Mouse (Mus musculus) brain, embryonic 18.5 days (tissue): Measurements from ENCODE around the gene Lep.

ENCODE experiments used
- DNase-seq: peaks from one replicate; pipeline ENCODE4 v3.0.0-alpha.2; 2012; ENCODE audit warnings: low read depth, low spot score

Gene Lep

DNA sequence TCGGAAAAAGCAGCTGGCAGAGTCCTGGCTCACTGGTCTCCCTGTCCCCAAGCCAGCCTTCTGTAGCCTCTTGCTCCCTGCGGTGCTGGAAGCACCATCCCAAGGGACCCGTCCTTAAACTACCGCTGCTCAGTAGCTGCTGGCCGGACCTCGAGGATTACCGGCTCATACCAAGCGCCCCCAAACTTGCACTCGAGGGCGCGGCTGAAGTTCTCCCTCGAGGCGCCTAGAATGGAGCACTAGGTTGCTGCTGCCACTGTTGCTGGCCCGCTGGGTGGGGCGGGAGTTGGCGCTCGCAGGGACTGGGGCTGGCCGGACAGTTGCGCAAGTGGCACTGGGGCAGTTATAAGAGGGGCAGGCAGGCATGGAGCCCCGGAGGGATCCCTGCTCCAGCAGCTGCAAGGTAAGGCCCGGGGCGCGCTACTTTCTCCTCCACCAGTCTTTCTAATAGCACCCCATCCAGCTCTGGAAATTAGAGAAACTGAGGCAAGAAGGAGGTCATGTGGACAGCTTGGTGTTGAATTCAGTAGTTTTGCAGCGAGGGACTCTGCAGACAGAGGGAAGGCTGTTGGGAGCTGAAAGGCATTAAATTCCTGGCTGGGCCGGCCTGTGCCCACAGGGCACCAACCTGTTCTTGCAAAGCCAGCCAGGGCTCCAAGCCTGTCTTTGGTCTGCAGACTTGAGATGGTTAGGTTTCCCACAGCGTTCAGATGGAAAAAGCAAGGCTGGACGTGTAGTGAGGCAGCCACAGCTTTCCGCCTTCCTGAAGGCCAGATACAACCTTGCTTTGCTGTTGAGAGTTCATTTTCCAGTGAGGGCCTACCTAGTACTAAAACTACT, at the start of gene Lep:
Gene Lep, plus strand, starts transcription at position 375 of the 840 bp plus-strand sequence.
- no peak for DNase-seq

DNA sequence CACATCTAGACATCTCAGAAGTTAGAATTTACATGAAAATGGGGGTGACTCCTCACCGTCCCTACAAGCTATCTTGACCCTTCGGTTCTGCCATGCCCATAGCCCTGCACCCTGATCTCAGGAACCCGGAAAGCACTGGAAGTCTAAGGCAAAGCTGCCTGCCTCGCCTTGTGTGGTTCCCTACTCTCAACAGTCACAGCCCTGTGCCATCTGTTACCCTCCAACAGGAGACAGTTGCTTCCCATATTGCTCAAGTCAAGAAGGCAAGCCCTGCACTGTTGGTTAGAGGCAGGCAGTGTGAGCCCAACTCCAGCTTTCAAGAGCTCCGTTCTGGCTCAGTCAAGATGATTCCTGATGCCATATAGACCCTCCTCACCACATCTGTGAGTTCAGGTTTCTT, 48.4 kb upstream of the Lep start:
- DNase-seq: no peak

DNA sequence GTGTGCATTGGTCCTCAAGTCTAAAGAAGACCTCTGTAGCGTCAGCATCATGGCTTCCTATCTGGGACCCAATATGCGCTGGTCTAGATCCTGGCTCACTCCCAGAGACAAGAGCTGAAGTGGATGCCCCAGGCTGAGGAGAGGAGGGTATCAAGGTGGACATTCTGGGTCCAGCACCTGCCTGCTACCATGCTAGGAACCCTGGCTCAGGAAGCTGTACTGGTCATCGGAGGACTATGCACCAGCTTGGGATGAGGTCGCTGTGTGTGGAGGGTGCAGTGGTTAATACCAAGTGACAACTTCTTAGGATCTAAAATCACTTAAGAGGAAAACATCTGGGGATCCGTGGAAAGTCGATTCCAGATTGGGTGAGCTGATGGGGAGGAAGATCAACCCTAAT, 46.8 kb upstream of the Lep start:
- DNase-seq: no peak

DNA sequence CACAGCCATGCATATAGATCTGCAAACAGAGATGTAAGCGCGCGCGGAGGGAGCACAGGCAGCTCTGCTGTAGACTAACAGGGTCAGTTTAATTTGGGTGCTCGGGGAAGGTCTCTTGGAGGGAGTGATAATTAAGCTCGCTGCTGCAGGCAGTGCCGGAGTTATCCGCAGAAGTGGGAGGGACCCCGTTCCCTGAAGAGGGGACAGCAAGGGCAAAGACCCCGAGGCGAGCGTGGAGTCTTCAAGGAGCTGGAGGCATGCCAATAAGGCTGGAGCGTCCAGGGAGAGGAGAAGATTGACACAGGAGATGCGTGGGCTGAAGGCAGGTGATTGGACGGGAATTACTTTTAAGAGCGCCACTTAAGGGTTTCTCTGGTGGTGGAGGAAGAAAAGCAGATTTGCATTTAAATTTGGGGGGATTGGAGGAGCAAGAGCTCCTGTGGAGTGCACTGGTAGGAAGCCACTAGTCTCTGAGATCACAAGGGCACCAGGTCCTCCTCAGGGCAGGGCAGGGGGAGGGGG, 43.1 kb upstream of the Lep start:
- DNase-seq: no peak

DNA sequence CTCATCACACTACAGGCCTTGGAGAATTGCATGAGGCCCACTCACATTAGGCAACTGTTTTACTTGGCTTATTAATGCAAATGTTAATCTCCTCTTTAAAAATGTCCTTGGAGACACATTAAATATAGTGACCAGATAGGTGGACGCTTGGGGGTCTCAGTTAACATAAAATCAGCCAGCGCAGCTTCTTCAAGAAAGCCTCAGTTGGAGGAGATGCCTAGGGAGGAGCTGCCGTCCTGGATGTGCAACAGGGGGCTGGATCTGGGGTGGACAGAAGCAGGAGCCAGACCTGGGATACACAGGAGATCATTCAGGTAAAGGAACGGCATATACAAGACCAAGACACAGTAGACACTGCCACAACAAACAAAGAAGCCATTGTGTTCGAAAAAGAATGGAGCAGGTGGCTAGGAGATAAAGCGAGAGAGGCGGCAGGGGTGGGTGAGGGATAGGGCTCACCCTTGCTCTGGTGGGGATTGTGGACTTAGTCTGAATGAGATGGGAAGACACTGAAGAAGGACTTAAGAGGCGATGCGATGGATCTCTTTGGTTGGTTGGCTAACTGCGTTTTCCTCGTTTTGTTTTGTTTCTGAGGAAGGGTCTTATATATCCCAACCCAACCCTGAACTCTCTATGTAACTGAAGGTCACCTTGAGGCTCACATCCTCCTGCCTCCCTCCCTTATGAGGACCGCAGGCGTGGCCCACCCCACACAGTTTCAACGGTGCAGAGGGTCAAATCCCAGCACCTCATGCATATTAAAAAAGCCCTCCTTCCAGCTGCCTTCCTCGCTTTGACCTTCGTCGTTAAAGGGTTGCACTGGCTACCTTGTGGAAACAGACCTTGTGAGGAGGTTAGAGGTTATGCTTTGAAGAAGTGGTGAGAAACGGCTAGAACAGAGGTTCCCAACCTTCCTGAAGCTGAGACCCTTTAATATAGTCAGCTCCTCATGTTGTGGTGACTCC, 40.0 kb upstream of the Lep start:
- DNase-seq: no peak

DNA sequence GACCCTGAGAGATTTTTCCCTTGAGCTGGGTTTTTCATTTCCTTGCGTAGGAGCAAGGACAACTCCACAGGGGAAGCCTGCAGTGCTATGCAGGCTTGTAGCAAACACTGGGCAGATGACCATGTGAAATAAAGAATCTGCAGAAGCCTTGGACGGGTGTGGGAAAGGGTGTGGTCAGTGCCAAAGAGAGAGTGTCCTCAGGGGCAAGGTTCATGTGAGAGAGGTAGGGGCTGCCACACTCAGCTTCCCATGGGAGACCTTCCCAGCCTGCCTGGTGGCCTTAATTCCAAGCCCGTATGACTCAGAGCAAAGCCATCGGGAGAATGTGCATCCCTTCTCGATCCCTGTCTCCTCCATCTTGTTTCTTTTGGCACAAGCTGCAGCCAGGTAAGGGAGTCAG, 39.1 kb upstream of the Lep start:
- DNase-seq: no peak

DNA sequence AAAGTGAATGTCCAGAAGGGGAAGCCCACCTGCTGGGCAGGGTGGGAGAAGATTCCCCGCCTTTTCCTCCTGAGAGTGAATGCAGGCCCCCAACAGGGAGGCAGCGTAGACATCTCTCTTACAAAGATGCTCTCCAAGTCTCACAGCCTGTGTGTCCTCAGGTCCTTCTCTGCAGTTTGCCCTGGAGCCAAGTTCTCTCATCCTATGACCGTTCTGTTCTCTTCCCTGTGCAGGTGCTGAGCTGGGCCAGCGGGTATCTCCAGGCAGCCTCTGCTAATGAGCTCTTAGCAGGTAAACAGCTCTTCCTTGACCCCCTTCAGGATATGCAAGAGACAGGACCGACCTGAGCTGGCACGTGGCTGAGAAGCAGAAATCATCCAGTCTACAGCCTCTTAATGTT, 38.5 kb upstream of the Lep start:
- no peak for DNase-seq

DNA sequence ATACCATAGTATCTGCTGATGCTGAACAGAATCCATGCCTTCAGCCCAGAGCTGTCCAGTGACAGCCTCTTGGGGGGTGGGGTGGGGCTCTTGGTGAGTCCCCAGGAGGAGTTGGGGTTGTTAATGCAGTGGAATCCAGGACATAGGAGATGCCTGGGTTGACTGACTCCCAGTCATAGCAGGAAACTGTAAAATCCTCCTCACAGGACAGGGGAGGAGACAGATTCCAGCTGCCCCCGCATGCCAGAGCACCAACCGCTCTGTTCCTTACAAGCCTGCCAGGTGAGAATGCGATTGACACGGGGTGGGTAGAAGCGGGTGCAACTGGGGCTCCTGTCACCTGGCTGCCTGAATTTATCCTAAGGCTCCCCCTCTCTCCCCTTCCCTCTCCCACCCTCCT, 37.9 kb upstream of the Lep start:
- no peak for DNase-seq

DNA sequence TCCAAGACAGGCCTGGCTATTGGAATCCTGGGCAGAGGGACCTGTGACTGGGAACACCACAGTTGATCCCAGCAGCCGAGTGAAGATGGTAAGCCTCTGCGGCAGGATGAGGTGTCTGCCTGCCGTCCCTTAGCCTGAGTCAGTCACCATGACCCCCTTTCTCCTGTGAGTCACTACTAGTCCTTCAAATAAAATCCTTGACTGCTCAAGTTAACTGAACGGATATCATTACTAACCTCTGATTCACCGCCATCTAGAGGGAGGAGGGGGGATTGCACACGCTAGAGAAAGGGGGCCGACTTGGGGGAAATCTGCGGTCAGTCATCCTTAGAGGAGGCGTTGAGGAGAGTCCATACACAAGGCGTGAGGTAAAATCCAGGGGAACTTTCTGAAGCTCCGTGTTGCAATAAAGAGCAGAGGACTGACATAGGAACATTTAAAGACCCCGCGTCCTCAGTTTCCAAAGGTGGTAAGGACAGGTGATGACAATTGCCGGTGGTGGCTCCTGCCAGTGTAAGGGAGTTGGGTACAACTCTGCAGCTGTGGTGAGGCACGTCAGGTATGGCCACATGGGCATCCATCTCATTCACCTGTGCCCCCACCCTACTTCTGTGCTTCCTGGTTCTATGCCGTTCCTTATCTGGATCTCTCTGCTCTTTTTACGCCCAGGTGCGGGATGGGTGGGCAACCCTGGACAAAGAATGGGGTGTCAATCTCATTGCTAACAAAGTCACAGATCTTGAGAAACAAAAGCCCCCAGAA, 36.6 kb upstream of the Lep start:
- DNase-seq: no peak

DNA sequence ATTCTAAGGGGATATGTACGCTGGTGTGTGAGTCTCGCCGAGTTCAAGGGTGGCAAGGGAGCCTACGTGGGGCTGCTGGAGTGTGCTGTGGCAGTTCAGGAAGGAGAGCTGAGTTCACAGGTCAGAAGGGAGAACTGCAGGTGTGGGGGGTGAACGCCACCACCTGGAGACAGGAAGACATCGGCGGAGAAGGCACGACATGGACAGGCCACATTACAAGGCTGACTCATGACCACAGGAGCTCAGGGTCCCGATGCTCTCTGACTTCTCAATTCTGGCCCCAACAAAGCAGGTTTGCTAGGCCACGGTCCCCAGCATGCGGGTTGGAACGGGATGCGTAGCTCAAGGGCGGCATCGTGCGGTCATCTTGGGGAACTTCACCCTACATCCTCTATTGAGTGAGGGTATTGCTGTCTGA, 36.0 kb upstream of the Lep start:
- DNase-seq: no peak

DNA sequence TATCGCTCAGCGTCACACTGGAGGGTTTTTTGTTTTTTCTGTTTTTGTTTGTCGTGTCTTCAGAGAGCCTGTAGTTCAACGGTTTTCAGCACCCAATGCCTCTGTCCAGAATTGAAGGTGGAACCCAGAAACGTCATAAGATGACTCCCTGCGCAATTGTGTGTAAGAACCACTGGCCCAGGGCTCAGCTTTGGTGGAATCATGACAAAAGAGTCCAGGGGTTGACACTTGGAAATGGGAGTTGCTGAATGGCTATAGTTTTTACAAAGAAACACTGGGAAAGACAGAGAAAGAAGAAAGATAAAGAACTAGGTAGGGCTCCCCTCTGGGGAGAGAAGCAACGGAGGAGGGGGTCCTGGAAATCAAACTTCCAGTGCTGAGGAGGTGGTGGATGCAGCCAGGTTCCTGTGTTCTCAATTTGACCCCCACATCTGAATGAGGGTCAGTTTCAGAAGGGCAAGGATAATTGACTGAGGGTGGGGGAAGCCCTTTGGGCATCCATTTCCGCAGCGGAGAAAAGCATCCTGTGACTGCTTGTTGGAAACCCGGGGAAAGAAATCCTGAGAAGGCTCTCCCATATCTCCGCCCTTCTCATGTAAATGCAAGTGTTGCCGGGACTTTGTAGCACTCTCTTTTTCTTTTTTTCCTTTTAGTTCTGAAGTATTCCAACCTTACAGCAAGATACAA, 34.1 kb upstream of the Lep start:
- DNase-seq: no peak

DNA sequence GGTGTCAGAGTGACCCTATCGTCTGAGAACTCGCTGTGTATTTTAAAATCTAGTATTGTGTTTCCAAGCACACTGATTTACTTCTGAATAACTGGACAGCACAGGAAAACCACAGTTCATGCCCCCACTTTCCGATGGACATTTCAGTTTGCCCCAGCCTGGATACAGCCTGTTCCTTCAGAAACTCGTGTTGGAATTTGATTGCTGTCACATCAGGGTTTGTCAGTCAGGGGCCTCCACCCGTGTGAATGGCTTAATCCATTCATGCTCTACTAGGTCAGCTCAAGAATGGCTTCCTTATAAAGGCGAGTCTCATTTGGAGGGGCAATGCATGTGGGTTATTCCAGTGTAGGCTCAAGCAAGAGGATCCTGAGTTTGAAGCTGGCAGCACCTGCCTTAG, 33.3 kb upstream of the Lep start:
- no peak for DNase-seq

DNA sequence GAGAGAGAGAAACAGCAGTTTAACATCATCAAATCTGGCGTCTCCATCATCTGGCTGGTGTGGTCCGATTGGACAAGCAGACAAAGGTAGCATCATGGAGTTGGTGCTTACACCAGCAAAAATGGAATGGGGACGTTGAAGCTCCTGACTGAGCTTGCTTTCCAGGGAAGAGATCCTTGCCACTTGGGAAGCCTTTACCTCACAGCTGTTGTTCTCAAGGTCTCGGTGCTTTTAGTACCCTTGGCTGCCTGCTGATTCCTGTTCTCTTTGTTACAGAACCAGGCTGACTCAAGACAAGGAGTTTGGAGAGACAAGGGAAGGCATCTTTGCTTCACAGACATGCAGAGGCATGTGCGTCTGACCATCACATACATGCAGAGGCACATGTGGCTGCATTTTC, 31.9 kb upstream of the Lep start:
- DNase-seq: no peak

DNA sequence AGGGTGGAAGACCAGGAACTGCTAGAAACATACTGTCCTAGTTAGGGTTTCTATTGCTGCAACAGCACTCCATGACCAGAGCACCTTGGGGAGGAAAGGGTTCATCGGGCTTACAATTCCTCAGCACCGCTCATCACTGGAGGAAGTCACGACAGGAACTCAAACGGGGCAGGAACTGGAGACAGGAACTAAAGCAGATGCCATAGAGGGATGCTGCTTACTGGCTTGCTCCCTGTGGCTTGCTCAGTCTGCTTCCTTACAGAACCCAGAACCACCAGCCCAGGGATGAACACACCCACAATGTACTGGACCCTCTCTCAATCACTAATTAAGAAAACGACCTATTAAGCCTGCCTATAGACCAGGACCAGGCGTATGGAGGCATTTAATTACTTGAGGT, 30.5 kb upstream of the Lep start:
- DNase-seq: no peak

DNA sequence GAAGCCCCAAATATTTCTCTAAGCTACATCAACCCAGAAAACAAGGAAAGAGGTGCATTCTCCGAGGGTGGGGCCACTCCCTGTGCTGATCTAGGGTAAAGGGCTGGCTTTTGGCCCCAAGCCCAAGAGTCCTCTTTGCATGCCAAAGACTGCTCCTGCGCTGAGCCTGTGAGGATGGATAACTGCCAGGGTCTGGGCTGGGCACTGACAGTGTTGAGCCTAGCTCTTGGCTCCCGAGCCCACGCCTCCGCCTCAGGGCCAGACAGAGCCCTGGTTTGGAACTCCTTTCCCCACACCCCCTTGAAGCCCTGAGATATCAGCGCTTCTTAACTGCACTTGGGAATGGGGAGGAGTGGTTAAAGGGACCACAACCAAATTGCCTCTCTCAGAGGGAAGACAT, 28.8 kb upstream of the Lep start:
- DNase-seq: no peak

DNA sequence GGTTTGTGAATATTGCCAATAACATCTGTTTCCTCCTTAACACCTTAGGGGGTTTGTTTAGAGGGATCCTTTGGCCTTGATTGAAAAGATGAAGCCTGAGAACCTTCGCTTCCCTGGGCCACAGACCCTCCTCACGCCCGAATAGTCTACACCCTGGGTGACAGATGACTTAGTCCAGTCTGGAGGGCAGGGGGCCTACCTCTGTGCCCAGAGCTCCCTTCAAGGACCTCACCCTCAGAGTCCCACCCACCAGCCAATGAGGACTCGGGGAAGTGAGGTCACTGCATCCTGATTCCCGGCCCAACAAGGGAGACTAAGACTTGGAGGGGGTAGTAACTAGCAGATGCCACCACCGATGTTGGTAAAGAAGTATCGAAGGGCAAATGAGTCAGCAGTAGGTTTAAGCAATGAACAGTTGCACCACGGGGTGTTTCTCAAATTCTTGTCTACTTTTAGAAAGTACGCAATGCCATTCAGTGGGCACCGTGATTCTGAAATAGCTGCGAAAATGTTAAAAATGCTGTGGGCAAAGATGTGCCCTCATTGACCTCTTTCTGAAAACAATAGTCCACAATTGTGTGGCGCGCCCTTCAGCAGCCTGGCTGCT, 28.2 kb upstream of the Lep start:
- no peak for DNase-seq

DNA sequence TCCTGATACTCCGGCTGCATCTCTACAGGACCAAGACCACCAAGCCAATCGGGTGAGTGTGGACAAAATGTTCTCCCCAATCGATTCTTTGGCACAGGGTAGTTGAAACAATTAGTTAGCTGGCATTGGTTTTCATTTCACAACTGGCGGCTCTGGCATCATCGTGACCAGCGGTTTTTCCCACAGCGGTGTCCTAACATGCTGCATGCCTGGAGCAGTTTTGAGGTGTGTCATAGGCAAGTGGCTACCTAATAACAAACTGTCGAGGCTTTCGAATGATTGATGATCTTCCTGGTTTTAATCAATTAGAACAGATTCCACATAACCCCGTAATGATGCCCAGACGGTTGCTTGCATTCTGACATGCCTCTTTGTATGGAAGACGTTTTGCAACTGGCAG, 27.6 kb upstream of the Lep start:
- DNase-seq: no peak

DNA sequence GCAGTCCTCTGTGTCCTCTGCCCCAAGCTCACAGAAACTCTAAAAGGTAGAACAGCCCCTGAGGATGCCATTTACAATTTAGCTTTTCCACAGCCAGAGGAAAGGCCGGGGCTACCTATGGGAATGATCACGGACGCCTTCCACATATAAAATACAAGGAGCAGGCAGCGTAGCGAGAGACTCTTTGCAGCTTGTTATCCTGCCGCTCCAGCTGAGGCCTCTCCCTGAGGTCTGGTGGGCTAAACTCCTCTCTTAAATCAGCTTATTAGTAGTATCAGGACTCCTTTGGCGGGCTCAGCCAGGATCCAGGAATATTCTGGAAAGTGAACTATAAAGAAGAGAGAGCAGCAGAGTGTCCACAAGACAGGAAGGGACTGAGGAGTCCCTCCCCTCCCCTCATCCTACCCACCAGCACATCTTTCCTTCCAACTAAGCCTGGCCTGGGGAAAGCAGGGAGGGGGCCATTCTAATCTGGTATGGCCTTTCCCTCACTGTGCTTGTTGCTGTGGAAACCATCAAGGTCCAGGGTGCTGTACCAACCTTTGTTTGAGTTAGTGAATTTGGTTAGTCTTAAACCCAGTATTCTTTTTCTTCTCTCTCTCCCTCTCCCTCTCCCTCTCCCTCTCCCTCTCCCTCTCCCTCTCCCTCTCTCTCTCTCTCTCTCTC, 25.9 kb upstream of the Lep start:
- no peak for DNase-seq

DNA sequence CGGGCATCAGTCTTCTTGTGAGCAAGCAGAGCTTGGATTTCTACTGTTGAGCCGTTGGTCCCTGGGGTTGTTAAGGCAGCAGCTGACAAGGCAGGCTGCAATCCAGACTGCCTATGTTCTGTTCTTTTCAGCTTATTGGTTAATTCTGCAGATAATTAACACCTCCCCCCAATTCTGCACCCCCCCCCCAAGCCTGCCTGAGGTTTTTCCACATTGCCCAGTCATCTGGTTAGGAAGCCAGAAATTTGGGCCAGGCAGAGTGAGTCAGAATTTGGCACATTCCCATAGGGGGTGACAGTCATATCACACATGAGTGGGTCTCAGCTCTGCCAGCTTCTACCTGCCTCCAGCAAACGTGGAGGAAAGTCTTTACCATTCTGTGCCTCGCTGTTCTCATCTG, 23.3 kb upstream of the Lep start:
- DNase-seq: no peak

DNA sequence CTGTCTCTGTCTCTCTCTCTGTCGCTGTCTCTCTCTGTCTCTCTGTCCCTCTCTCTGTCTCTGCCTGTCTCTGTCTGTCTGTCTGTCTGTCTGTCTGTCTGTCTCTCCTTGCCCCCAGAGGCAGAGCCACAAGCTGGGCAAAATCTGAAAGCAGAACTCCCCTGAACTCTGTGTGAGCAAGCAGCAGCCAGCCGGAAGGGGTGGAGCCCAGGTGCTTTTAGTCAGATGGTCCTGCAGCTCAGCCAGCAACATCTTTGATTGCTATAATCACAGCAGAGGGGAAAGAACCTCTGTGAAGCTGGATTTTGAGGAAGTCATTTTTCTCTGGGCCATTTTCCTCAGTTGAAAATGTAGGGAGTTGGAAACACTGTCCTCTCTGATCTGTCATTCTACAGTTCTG, 19.8 kb upstream of the Lep start:
- DNase-seq: no peak
